Mouse (Mus musculus) limb, embryonic 13.5 days (tissue): ENCODE results near the gene Efna3. TPM values are rescaled to one million over a fixed set of nuclear protein-coding genes. Genes with fewer than 3 reads are reported as not detected.
A peak's percentile ranks its signal among the peaks of the same experiment; 100 is the strongest.

Source experiments
- ATAC-seq: fragments of 200-750 bp; cut with Nextera tagmentation; 2 replicates; pipeline ENCODE4 v1.8.0; 2017; ENCODE audit warnings: low read depth, moderate number of reproducible peaks, moderate TSS enrichment; ENCODE audit not compliant: low FRiP score
- H3K27ac ChIP-seq: fragments of 300-500 bp; sonication (generic); 2 replicates; pipeline ENCODE4 v1.5.1; 2015; ENCODE audit warnings: inconsistent platforms, mild to moderate bottlenecking, moderate library complexity
- H3K27me3 ChIP-seq: fragments of 300-500 bp; sonication (generic); 2 replicates; pipeline ENCODE4 v1.6.1; 2015; ENCODE audit warnings: mild to moderate bottlenecking, inconsistent platforms
- H3K36me3 ChIP-seq: fragments of 300-500 bp; sonication (generic); 2 replicates; pipeline ENCODE4 v1.6.1; 2015; ENCODE audit warnings: inconsistent platforms, mild to moderate bottlenecking, moderate library complexity
- H3K4me1 ChIP-seq: fragments of 300-500 bp; sonication (generic); 2 replicates; pipeline ENCODE4 v1.6.1; 2015; ENCODE audit warnings: inconsistent platforms
- H3K4me2 ChIP-seq: fragments of 300-500 bp; sonication (generic); replicated peaks from 2 replicates; pipeline ENCODE4 v1.6.1; 2015; ENCODE audit warnings: inconsistent platforms, mild to moderate bottlenecking, moderate library complexity
- H3K4me3 ChIP-seq: fragments of 300-500 bp; sonication (generic); 2 replicates; pipeline ENCODE4 v1.5.1; 2015; ENCODE audit warnings: moderate library complexity, mild to moderate bottlenecking, inconsistent platforms
- H3K9ac ChIP-seq: fragments of 300-500 bp; sonication (generic); 2 replicates; pipeline ENCODE4 v1.6.1; 2015; ENCODE audit warnings: mild to moderate bottlenecking, inconsistent platforms
- H3K9me3 ChIP-seq: fragments of 300-500 bp; sonication (generic); 2 replicates; pipeline ENCODE4 v1.6.1; 2016; ENCODE audit warnings: inconsistent platforms
- WGBS: fragments of 180-500 bp; shearing (Covaris S2); methylation state at CpG from one replicate; pipeline ENCODE4 v1.1.7; 2015; 5-methylcytosine and 5-hydroxymethylcytosine counted together
- polyA plus RNA-seq: library from polyadenylated mRNA; unstranded; fragments of >200 nt; fragmentation: Nextera tagmentation; extraction: Ambion mirVana; gene quantifications from 2 replicates; pipeline ENCODE4 v1.2.1, GENCODE M21; 2015

Efna3 gene
- polyA plus RNA-seq, 1 experiment from 2014 or later, result 30.6 TPM

DNA sequence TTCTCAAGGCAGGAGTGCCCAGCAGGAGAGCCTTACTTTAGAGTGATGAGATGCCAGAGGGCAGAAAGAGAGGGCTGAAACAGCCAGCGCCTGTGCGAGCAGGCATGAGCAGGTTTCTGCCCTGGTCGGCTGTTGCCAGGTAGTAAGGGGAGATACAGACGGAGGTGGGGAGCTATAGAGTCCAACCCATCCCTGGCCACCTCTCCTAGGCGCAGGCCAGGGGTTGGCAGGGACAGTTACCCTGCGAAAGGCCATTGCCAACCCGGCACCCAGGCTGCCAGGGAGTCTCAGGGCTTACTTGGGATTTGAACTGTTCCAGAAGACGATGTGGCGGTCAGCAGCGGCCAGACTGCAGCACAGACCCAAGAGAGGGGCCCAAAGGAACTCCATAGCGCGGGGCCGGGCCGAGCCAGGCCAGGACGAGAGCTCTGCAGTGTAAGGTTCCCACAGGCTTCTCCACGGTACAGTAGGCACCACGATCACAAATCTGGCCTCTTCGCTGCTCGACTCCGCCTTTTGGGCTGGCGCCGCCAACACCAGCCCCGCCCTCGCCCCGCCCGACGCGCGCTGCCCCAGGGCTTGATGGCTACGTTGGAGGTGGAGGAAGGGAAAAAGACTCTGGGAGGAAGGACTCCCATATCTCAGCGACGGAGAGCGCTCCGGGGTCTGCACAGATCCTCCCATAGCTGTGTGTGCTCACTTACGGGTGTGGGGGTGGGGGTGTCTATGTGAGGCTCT is 43.4 kb downstream of the Efna3 start:
- Histone ChIP-seq H3K4me1 (peaks cover 51% of the 10 kb centered on the region), H3K27me3 (peaks cover 12% of the 10 kb centered on the region; the same call in 1 of the 2 replicates), H3K4me3 (peak overlapping the region; percentile 62), H3K4me2 (peak overlapping the region; percentile 96), H3K9me3 (no peaks in the 10 kb centered on the region), H3K9ac (peak overlapping the region; percentile 85), H3K36me3 (peaks cover 19% of the 10 kb centered on the region), H3K27ac (peak overlapping the region; percentile 86)
- peak; percentile 79 for ATAC-seq
- 3% methylated on average over 35 of the region's 35 CpGs for WGBS

DNA sequence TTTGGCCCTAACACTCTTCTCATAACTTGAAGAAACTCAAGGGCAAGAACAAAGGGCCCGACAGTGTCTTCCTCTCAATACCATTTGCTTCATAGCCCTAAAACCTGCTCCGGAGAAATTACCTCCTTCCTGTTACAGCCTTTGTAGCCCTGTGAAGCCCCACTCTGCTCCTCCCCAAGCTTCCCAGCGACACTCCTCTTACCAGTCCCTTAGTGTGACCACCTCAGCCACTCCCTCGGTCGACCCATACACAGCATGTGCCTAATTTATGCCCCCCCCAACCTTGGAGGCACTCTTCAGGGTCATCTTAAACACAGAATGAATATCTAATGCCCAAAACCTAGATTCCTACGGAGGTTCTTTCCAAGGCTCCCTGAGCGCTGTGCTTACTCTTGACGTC is 44.1 kb downstream of the Efna3 start:
- H3K9me3 ChIP-seq, result no peaks in the 10 kb centered on the region
- no peak for ATAC-seq
- H3K4me2 ChIP-seq, result peak overlapping the region; percentile 96
- peaks cover 51% of the 10 kb centered on the region for H3K4me1 ChIP-seq
- H3K4me3 ChIP-seq, result peak overlapping the region; percentile 62
- peak overlapping the region; percentile 85 for H3K9ac ChIP-seq
- H3K27ac ChIP-seq, result peak overlapping the region; percentile 86
- H3K27me3 ChIP-seq, result peaks cover 12% of the 10 kb centered on the region; the same call in 1 of the 2 replicates
- 12% methylated on average over 8 of the region's 8 CpGs for WGBS
- peaks cover 22% of the 10 kb centered on the region for H3K36me3 ChIP-seq

DNA sequence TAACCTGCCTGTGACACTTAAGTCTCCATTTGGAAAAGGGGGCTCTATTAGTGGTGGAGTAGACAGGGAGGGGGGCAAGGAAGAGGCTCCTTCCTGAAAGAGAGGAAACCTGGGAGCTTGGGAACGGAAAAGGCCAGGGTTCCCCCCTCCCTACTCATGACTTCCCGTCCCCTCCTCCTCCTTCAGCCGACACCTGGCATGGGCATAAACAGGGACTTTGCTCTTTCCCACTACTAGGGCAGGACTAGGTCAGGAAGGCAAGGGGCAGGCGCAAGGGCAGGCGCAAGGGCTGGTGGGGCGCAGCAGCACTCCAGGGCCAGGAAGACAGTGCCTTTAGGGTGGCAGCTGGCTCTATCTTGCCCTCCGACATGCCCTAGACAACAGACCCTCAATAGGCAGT is 44.7 kb downstream of the Efna3 start:
- Histone ChIP-seq H3K9me3 (no peaks in the 10 kb centered on the region), H3K9ac (peak overlapping the region; percentile 85), H3K27me3 (peaks cover 12% of the 10 kb centered on the region; the same call in 1 of the 2 replicates), H3K4me1 (peaks cover 51% of the 10 kb centered on the region), H3K36me3 (peaks cover 28% of the 10 kb centered on the region), H3K4me3 (peak overlapping the region; percentile 62), H3K27ac (peak overlapping the region; percentile 86), H3K4me2 (peak overlapping the region; percentile 96)
- WGBS, result 52% methylated on average over 7 of the region's 7 CpGs
- no peak for ATAC-seq

DNA sequence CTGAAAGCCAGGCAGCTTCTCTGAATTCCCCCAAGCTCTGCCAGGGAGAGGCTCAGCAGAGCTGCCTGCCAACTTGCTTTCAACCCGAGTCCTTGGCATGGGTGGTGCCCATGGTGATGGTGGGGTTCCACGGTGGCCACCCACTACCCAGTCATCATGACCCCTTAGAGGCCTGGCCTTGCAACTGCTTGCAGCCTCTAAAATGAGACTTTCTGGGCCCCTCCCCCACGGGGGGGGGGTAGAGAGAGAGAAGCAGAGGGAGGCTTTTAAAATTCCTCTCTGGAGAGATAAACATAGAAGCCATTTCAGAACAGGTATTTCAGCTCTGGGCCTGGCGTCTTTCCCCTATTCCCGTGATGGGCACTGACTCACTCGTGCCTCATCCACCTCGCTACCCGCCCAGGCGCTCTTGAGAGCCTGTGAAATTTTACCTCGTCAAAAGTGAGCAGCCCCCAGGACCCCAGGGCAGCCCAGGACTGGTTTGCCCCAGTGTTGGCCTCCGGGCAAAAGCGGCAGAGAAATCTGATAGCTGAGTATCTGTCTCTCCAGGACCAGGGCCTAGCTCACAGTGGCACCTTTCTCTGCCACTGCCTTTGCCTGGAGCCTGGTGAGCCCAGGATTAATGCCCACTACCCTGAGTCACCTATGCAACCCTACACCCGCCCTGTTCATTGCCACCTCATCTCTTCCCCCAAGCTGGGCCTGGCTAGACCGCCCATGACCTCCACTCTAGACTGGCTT is 45.3 kb downstream of the Efna3 start:
- H3K9me3 ChIP-seq, result no peaks in the 10 kb centered on the region
- WGBS, result 24% methylated on average over 14 of the region's 14 CpGs
- ATAC-seq, result no peak
- H3K4me1 ChIP-seq, result peaks cover 51% of the 10 kb centered on the region
- peaks cover 33% of the 10 kb centered on the region for H3K36me3 ChIP-seq
- peak overlapping the region; percentile 96 for H3K4me2 ChIP-seq
- H3K9ac ChIP-seq, result peak overlapping the region; percentile 85
- H3K27me3 ChIP-seq, result peaks cover 12% of the 10 kb centered on the region; the same call in 1 of the 2 replicates
- peak overlapping the region; percentile 86 for H3K27ac ChIP-seq
- peak overlapping the region; percentile 62 for H3K4me3 ChIP-seq

DNA sequence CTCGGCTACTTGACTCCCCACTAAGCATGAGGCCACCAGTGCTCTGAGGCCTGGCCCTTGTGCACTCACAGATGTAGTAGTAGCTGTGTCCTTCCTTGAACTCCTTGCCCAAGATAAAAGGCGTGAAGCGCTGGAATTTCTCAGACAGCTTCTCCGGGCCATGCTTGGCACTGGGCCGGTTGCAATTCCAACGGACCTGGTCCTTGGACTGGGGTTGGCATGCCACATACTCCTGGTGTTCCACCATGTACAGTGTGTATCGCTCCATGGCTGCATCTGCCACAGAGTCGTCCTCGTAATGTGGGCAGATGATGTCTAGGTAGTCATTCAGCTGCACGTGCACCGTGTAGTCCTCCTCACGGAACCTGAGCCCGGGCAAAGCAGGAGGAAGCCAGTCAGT is 46.7 kb downstream of the Efna3 start:
- ATAC-seq, result no peak

DNA sequence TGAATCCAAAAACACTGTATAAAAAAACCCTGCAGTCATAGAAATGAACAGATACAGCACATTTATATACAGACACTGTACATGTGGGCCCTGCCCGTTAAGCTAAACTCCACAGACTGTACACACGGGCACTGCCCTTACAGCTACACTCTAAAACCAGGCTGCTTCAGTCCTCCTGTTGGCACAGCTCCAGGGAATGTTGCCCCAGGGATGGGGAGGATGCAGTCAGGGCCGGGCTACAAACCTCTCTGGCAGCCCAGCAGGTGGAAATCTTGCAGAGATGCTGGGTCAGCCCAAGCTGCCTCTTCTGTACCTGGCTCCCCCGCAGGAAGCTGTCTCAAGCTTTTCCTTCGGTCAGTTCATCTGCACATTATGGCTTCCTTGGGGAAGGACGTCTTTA is 51.0 kb downstream of the Efna3 start:
- no peak for ATAC-seq
- H3K27me3 ChIP-seq, result no peaks in the 10 kb centered on the region
- peaks cover 40% of the 10 kb centered on the region for H3K4me1 ChIP-seq
- H3K36me3 ChIP-seq, result peaks cover 47% of the 10 kb centered on the region
- no peaks in the 10 kb centered on the region for H3K9me3 ChIP-seq
- no peak overlapping the region for H3K27ac ChIP-seq
- no peak overlapping the region for H3K4me2 ChIP-seq
- H3K9ac ChIP-seq, result no peak overlapping the region
- H3K4me3 ChIP-seq, result no peak overlapping the region
- WGBS, result 55% methylated on average over 6 of the region's 6 CpGs

More for the DNA sequence above, 46.7 kb downstream of the Efna3 start:
- 90% methylated on average over 13 of the region's 13 CpGs for WGBS
- Histone ChIP-seq H3K9ac (no peak overlapping the region), H3K9me3 (no peaks in the 10 kb centered on the region), H3K4me3 (no peak overlapping the region), H3K4me1 (peaks cover 45% of the 10 kb centered on the region), H3K4me2 (peak overlapping the region; percentile 96), H3K36me3 (peaks cover 42% of the 10 kb centered on the region), H3K27me3 (peaks cover 9% of the 10 kb centered on the region; the same call in 1 of the 2 replicates), H3K27ac (no peak overlapping the region)

DNA sequence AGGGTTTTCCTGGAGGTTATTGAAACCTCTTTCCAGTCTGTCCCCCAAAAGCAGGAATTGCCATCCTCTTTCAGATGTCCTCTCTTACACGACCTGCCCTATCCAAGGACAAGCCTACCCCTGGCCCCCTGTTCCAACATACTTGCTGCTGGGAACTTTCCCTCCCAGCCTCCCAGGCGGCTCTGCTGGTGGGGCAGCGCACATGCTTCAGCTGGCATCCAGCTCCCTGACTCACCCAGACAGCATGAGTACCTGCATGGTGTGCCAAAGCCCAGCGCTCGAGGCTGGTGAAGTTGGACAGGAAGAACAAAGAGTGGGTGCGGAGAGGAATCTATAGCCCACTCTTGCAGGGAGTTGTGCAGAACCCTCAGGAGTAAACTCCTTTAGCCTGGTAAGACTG is 51.9 kb downstream of the Efna3 start:
- Histone ChIP-seq H3K4me2 (peak overlapping the region; percentile 83), H3K9me3 (no peaks in the 10 kb centered on the region), H3K27me3 (no peaks in the 10 kb centered on the region), H3K36me3 (peaks cover 43% of the 10 kb centered on the region), H3K4me3 (peak overlapping the region; percentile 60), H3K4me1 (peaks cover 37% of the 10 kb centered on the region), H3K27ac (peak overlapping the region; percentile 88; the same call in 1 of the 2 replicates), H3K9ac (peak overlapping the region; percentile 84)
- 73% methylated on average over 6 of the region's 6 CpGs for WGBS
- ATAC-seq, result no peak

DNA sequence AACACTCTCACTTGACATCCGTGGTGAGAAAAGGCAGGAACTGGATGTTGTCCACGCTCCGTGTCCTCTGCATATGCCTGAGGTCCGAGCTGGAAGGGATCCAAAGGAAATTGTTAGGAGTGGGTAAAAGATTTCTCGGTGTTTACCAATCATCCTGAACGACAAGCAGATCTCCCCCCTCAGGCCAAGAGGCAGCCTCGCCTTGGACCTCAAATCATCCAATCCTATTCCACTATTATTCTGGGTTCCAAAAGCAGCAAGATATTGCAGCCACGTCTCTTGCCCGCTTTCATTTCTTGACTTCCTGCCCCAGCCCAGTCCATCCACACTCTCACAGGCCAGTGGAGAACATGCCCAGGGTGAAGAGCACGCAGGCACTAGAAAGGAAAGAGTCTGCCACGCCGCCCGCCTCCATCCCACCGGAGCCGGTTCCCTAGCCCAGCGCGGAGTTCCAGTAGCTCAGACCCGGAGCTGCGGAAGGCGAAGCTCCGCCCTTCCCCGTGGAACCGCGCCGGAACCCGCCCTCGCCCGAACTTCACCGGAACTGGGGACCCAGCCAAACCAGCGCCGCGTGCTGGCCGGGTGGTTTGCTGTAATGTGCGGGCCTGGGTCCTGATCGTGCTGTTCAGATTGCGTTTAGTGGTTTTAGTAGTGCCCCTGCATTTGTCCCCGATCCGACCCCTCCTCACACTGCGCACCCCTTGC is 52.6 kb downstream of the Efna3 start, which contains the start of gene Slc50a1:
Gene Slc50a1, minus strand, starts transcription at position 520 of the 705 bp plus-strand sequence.
- no peaks in the 10 kb centered on the region for H3K27me3 ChIP-seq
- peaks cover 39% of the 10 kb centered on the region for H3K4me1 ChIP-seq
- ATAC-seq, result peak; percentile 49
- peaks cover 36% of the 10 kb centered on the region for H3K36me3 ChIP-seq
- H3K4me3 ChIP-seq, result peak within 1 kb of the TSS; percentile 60
- H3K9me3 ChIP-seq, result no peaks in the 10 kb centered on the region
- peak within 1 kb of the TSS; percentile 88 for H3K27ac ChIP-seq
- peak within 1 kb of the TSS; percentile 83 for H3K4me2 ChIP-seq
- peak within 1 kb of the TSS; percentile 84 for H3K9ac ChIP-seq
- WGBS, result 4% methylated on average over 39 of the region's 39 CpGs

DNA sequence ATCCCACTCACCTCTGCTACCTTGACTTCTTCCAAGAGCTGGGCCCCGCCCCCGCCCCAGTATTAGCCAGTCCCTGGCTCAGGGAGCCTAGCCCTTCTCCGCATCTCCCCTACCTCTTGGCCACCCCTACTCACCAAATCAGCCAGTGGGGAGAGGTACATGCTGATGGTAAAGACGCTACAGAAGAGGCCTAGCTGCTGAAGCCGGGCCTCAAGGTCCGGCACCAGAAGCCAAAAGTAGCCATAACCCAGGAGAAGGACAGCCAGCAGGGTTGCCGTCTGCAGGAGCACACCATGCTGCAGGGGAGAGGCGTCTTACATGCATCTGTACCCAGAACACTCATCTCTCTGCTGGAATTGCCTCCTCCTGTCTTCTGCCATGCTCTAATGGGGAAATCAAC is 53.8 kb downstream of the Efna3 start:
- H3K27me3 ChIP-seq, result no peaks in the 10 kb centered on the region
- ATAC-seq, result no peak
- peaks cover 39% of the 10 kb centered on the region for H3K4me1 ChIP-seq
- H3K9ac ChIP-seq, result peak overlapping the region; percentile 84
- peaks cover 25% of the 10 kb centered on the region for H3K36me3 ChIP-seq
- H3K27ac ChIP-seq, result peak overlapping the region; percentile 34; the same call in 1 of the 2 replicates
- WGBS, result 56% methylated on average over 8 of the region's 8 CpGs
- H3K9me3 ChIP-seq, result no peaks in the 10 kb centered on the region
- H3K4me3 ChIP-seq, result peak overlapping the region; percentile 60
- peak overlapping the region; percentile 83 for H3K4me2 ChIP-seq

DNA sequence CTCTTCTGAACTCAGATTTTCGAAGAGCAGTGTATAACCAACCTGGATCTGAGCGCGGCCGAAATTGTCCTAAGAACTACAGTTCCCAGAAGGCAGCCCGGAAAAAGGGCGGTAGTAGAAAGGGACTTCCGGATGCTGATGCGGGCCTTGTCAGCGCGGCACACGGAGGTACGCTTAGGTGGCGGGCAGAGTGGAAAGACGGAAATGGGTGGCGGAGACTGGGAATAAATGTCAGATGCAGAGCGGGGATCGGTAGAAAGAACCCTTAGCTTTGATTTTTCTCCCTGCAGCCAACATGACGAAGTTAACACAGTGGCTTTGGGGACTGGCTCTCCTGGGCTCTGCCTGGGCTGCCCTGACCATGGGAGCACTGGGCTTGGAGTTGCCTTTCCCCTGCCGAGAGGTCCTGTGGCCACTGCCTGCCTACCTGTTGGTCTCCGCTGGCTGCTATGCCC is 56.3 kb downstream of the Efna3 start:
- peak overlapping the region; percentile 90 for H3K9ac ChIP-seq
- WGBS, result under 1% methylated on average over 20 of the region's 20 CpGs
- H3K4me1 ChIP-seq, result peaks cover 39% of the 10 kb centered on the region
- H3K4me2 ChIP-seq, result peak overlapping the region; percentile 95
- peak; percentile 90 for ATAC-seq
- no peaks in the 10 kb centered on the region for H3K27me3 ChIP-seq
- no peaks in the 10 kb centered on the region for H3K9me3 ChIP-seq
- peak overlapping the region; percentile 84 for H3K27ac ChIP-seq
- H3K4me3 ChIP-seq, result peak overlapping the region; percentile 82
- H3K36me3 ChIP-seq, result 0 out of 2 replicates have a peak, but pooled peaks cover 6% of the 10 kb centered on the region
